Mouse (Mus musculus) ES-Bruce4 (cell line): ENCODE measurements around the gene Psmd5.

Experiments
- CTCF ChIP-seq: IDR thresholded peaks from one replicate; pipeline ENCODE4 v1.8.1; 2011; ENCODE audit warnings: low read depth, low read length
- EP300 ChIP-seq: IDR thresholded peaks from 2 replicates; pipeline ENCODE4 v1.6.1; 2011; ENCODE audit warnings: low read depth, low read length; ENCODE audit not compliant: insufficient read depth
- POLR2A ChIP-seq: IDR thresholded peaks from one replicate; pipeline ENCODE4 v1.8.1; 2011; ENCODE audit warnings: low read length; ENCODE audit not compliant: insufficient read depth

DNA sequence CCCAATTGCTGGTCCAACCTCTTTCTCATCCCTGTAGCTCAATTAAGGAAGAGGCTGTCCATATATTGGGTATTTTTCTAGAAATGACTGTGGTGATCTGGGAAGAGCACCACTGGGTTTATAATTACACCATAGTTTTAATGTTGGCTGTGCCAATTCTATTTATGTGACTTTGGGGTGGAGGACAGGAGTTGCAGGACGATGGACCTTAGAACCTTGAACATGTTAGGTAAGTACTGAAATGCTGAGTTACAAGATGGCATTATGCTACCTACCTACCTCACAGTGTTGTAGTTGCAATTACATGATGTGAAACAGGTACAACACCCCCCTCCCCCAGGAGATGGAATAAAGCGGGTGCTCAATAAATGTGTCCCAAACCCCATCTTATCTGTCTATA is 8.0 kb upstream of the Psmd5 start:
- TF ChIP-seq CTCF (no peak), POLR2A (no peak), EP300 (no peak)
